Mouse (Mus musculus) hindlimb bud, embryonic 11.5 days (tissue): ENCODE measurements around the gene Mafk.

Source experiments
- DNase-seq: peaks from one replicate; pipeline ENCODE4 v3.0.0-alpha.2; 2012; ENCODE audit warnings: low read depth, low spot score; ENCODE audit errors: extremely low spot score

The Mafk gene

GRCm38 (mm10) chr5:139796001-139796620 lies 4.8 kb downstream of the Mafk start:
- no peak for DNase-seq

GRCm38 (mm10) chr5:139796900-139797299 lies 5.6 kb downstream of the Mafk start:
- DNase-seq, result no peak

- DNase-seq, result no peak
Measured at GRCm38 (mm10) chr5:139797473-139798167, 6.3 kb downstream of the Mafk start.

- no peak for DNase-seq
Measured at GRCm38 (mm10) chr5:139798168-139798900, 7.0 kb downstream of the Mafk start.

- no peak for DNase-seq
Measured at GRCm38 (mm10) chr5:139799041-139799440, 7.7 kb downstream of the Mafk start.

- no peak for DNase-seq
Measured at GRCm38 (mm10) chr5:139799801-139800590, 8.7 kb downstream of the Mafk start.

GRCm38 (mm10) chr5:139801231-139801630 lies 9.9 kb downstream of the Mafk start:
- no peak for DNase-seq

- no peak for DNase-seq
Measured at GRCm38 (mm10) chr5:139801880-139802279, 10.6 kb downstream of the Mafk start.

GRCm38 (mm10) chr5:139803165-139803564 lies 11.9 kb downstream of the Mafk start:
- no peak for DNase-seq

GRCm38 (mm10) chr5:139803601-139804102 lies 12.3 kb downstream of the Mafk start:
- no peak for DNase-seq

GRCm38 (mm10) chr5:139804107-139804551 lies 12.8 kb downstream of the Mafk start:
- DNase-seq, result no peak

- no peak for DNase-seq
Measured at GRCm38 (mm10) chr5:139804573-139805111, 13.3 kb downstream of the Mafk start.

GRCm38 (mm10) chr5:139805924-139806323 lies 14.6 kb downstream of the Mafk start:
- no peak for DNase-seq

- DNase-seq, result no peak
Measured at GRCm38 (mm10) chr5:139809397-139809796, 18.1 kb downstream of the Mafk start.

- DNase-seq, result no peak
Measured at GRCm38 (mm10) chr5:139811677-139812397, 20.5 kb downstream of the Mafk start.

- no peak for DNase-seq
Measured at GRCm38 (mm10) chr5:139812398-139813125, 21.2 kb downstream of the Mafk start.

- no peak for DNase-seq
Measured at GRCm38 (mm10) chr5:139813126-139813490, 21.8 kb downstream of the Mafk start.

- no peak for DNase-seq
Measured at GRCm38 (mm10) chr5:139813963-139814381, 22.7 kb downstream of the Mafk start.

GRCm38 (mm10) chr5:139815964-139816363 lies 24.7 kb downstream of the Mafk start:
- no peak for DNase-seq
